Mouse (Mus musculus) liver, embryonic 14.5 days (tissue): ENCODE measurements around the gene Rc3h1.

Experiments used
- CTCF ChIP-seq: IDR thresholded peaks from 2 replicates; pipeline ENCODE4 v1.5.1; 2016; ENCODE audit warnings: antibody characterized with exemption, low read depth, control low read depth
- EP300 ChIP-seq: IDR thresholded peaks from 2 replicates; pipeline ENCODE4 v1.6.1; 2016; ENCODE audit warnings: antibody characterized with exemption, low read depth

DNA sequence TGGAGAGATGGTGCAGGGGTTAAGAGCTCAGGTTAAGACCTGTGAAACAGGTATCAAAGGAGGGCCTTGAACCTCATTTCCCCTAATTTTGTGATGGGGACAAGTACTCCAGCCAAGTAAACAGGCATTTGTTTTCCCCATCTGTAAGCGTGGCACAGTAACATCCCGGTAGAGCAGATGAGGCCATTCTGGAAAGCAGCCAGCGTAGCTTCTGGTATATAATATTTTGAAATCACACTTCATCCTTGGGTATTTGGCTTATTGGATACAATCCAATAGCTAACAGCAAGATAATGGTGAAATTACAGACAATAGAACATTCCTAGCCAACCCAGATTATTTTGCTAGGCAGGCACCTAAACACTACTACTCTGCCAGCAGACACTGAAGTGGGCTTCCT lies 76.7 kb downstream of the Rc3h1 start:
- TF ChIP-seq CTCF (no peak), EP300 (no peak)
